Mouse (Mus musculus): ENCODE results near the gene Cd79b. TPM values are rescaled to one million over a fixed set of nuclear protein-coding genes. Genes with fewer than 3 reads are reported as not detected.
A peak's percentile ranks its signal among the peaks of the same experiment; 100 is the strongest.

The Cd79b gene
- 0.79 and 0.95 TPM in 2 replicates for polyA plus RNA-seq (2014; fragmentation: Nextera tagmentation; extraction: Ambion mirVana)

DNA sequence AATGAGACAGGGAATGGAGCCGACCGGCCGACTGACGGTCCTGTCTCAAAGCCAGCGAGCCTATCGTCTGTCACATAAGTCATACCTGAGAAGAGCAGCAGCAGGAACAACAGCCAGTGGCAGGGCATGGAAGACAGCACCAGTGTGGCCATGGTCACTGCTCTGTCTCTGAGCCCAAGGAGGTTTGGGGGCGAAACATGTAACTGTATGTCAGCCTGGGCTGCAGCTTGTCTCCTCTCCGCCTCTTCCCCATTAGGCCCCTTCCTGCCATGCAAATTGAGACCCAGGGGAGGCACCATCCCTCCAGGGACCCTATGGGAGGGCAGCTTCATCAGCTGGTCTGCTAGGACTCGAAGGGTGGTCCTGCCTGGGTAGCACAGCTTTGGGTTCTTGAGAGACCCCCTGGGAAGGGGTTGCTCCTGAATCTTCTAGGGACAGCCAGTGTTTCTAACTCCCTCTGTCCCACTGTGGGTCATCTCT is at the start of gene Cd79b:
Gene Cd79b (minus strand): TSS at position 430 of the 480 bp plus-strand sequence.
- no peaks in the 10 kb centered on the region for H3K4me1 ChIP-seq (ENCODE audit: control insufficient read depth, insufficient read depth, low read length)
- H3K9ac ChIP-seq (ENCODE audit: low read length): no peak within 1 kb of the TSS
- H3K9me3 ChIP-seq (replicated peaks; ENCODE audit: control insufficient read depth, low read length): no peaks in the 10 kb centered on the region
- no peak within 1 kb of the TSS for H3K4me3 ChIP-seq (ENCODE audit: low read depth, low read length)
- WGBS: 82% methylated on average over 9 of the region's 9 CpGs
- no peak for ATAC-seq
- no peak for DNase-seq (ENCODE audit: low spot score)
- no peaks in the 10 kb centered on the region for H3K27me3 ChIP-seq (replicated peaks; ENCODE audit: control insufficient read depth, insufficient read depth, low read length)
- no peaks in the 10 kb centered on the region for H3K36me3 ChIP-seq (ENCODE audit: control insufficient read depth, insufficient read depth, low read length)
- H3K4me2 ChIP-seq (ENCODE audit: low read length): no peak within 1 kb of the TSS
- no peak within 1 kb of the TSS for H3K27ac ChIP-seq (ENCODE audit: low read depth, low read length)

DNA sequence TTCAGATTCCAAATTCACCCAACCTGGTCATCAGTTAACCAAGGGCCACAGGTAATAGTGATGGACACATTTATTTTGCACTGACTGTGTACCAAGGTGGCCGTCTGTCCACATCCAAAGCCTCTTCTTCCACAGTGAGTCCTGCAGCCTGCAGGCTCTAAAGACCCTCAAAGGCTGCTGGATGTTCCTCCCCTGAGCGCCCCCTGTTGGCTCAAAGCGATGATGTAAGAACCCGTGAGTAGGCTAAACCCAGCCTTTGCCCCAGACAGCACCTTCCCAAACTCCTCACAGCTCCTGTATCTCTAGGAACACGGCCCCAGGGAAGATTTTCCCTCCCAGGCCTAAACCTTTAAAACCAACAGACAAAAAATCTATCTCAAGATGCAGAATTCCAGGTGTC is 44.8 kb upstream of the Cd79b start:
- no peak overlapping the region for H3K4me3 ChIP-seq (ENCODE audit: low read depth, low read length)
- H3K4me1 ChIP-seq (ENCODE audit: control insufficient read depth, insufficient read depth, low read length): no peaks in the 10 kb centered on the region
- no peak overlapping the region for H3K4me2 ChIP-seq (ENCODE audit: low read length)
- H3K9ac ChIP-seq (ENCODE audit: low read length): no peak overlapping the region
- no peak for ATAC-seq
- H3K27ac ChIP-seq (ENCODE audit: low read depth, low read length): no peak overlapping the region
- DNase-seq (ENCODE audit: low spot score): peak; percentile 22
- H3K9me3 ChIP-seq (replicated peaks; ENCODE audit: control insufficient read depth, low read length): no peaks in the 10 kb centered on the region
- no peaks in the 10 kb centered on the region for H3K36me3 ChIP-seq (ENCODE audit: control insufficient read depth, insufficient read depth, low read length)
- 21% methylated on average over 5 of the region's 5 CpGs for WGBS
- no peaks in the 10 kb centered on the region for H3K27me3 ChIP-seq (replicated peaks; ENCODE audit: control insufficient read depth, insufficient read depth, low read length)

DNA sequence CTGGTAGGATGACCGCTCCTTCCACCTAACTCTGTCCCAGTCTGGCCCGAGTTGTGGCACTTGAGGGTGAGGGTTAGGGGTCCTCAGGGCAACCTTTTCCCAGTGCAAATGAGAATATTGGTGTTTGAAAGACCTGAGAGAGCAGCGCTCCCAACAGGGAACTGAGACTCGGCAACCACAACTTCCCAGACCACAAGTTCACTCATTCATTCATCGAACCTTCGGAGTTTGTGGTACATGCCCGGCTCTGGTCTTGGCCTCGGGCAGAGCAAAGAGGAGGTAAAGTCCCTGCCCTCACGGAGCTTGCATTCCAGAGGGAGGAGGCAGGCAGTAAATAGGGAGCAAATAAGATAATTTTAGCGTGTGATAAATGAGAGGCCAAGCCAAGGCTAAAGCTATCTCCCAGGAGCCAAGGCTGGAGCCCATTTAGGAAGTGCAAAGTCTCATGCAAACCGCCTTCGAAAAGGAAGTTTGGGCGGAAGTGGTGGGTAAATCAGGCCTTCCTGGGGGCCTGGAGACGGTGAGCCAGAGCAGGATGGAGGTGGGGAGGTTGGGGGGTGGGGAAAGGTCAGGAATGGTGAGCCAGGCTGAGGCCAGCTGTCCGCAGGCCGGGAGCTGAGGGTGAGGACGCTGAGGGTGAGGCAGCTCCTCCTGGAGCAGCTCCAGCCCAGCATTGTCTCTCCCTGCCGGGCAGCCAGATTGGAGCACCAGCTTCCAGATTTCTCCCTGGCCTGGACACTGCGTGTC is 41.0 kb upstream of the Cd79b start:
- Histone ChIP-seq H3K9me3 (replicated peaks; ENCODE audit: control insufficient read depth, low read length) (no peaks in the 10 kb centered on the region), H3K36me3 (ENCODE audit: control insufficient read depth, insufficient read depth, low read length) (no peaks in the 10 kb centered on the region), H3K9ac (ENCODE audit: low read length) (no peak overlapping the region), H3K4me3 (ENCODE audit: low read depth, low read length) (no peak overlapping the region), H3K4me1 (ENCODE audit: control insufficient read depth, insufficient read depth, low read length) (no peaks in the 10 kb centered on the region), H3K27ac (ENCODE audit: low read depth, low read length) (no peak overlapping the region), H3K27me3 (replicated peaks; ENCODE audit: control insufficient read depth, insufficient read depth, low read length) (no peaks in the 10 kb centered on the region), H3K4me2 (ENCODE audit: low read length) (no peak overlapping the region)
- DNase-seq (ENCODE audit: low spot score) (no peak), ATAC-seq (no peak)
- 79% methylated on average over 19 of the region's 19 CpGs for WGBS

DNA sequence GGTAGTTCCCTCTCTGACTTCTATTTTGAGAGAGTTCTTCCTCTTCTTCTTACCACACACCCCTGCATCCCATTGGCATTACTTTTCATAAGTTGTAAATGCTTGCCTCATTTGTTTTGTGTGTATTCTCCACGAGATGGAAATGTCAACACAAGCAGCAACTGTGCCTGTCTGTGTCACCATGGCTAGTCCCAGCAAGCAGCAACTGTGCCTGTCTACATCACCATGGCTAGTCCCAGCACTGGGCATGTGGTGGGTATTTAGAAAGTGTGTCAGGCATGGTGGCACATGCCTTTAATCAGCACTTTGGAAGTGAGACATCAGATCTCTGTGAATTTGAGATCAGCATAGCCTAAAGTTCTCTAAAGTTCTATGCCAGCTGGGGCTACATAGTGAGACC is 39.6 kb upstream of the Cd79b start:
- Histone ChIP-seq H3K27me3 (replicated peaks; ENCODE audit: control insufficient read depth, insufficient read depth, low read length) (no peaks in the 10 kb centered on the region), H3K4me2 (ENCODE audit: low read length) (no peak overlapping the region), H3K9me3 (replicated peaks; ENCODE audit: control insufficient read depth, low read length) (no peaks in the 10 kb centered on the region), H3K27ac (ENCODE audit: low read depth, low read length) (no peak overlapping the region), H3K4me1 (ENCODE audit: control insufficient read depth, insufficient read depth, low read length) (no peaks in the 10 kb centered on the region), H3K9ac (ENCODE audit: low read length) (no peak overlapping the region), H3K36me3 (ENCODE audit: control insufficient read depth, insufficient read depth, low read length) (no peaks in the 10 kb centered on the region), H3K4me3 (ENCODE audit: low read depth, low read length) (no peak overlapping the region)
- ATAC-seq (no peak), DNase-seq (ENCODE audit: low spot score) (no peak)
- 54% methylated on average over 1 of the region's 1 CpGs for WGBS

DNA sequence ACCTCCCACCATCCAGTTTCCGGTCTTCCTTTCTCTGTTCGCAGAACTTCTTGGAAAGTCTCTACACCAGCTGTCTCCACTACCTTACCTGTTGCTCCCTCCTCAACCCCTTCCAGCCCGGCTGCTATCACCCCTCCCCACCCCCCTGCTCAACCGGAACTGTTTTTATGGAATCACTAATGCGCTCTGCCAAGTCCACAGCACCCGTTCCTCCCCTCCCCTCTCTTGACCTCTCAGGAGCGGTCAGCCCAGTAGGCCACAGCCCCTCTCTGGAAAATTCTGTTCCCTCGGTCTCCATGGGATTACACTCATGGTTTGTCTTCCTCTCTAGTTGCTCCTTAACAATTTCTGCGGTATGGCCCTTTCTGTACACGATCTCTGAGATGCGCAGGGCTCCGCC is 38.6 kb upstream of the Cd79b start, which contains the start of gene Scn4a:
Gene Scn4a (minus strand): TSS at position 101 of the 400 bp plus-strand sequence.
- WGBS: 89% methylated on average over 12 of the region's 12 CpGs
- ATAC-seq (no peak), DNase-seq (ENCODE audit: low spot score) (no peak)
- Histone ChIP-seq H3K9me3 (replicated peaks; ENCODE audit: control insufficient read depth, low read length) (no peaks in the 10 kb centered on the region), H3K27ac (ENCODE audit: low read depth, low read length) (no peak within 1 kb of the TSS), H3K4me3 (ENCODE audit: low read depth, low read length) (no peak within 1 kb of the TSS), H3K4me1 (ENCODE audit: control insufficient read depth, insufficient read depth, low read length) (no peaks in the 10 kb centered on the region), H3K36me3 (ENCODE audit: control insufficient read depth, insufficient read depth, low read length) (no peaks in the 10 kb centered on the region), H3K27me3 (replicated peaks; ENCODE audit: control insufficient read depth, insufficient read depth, low read length) (no peaks in the 10 kb centered on the region), H3K4me2 (ENCODE audit: low read length) (no peak within 1 kb of the TSS), H3K9ac (ENCODE audit: low read length) (no peak within 1 kb of the TSS)

DNA sequence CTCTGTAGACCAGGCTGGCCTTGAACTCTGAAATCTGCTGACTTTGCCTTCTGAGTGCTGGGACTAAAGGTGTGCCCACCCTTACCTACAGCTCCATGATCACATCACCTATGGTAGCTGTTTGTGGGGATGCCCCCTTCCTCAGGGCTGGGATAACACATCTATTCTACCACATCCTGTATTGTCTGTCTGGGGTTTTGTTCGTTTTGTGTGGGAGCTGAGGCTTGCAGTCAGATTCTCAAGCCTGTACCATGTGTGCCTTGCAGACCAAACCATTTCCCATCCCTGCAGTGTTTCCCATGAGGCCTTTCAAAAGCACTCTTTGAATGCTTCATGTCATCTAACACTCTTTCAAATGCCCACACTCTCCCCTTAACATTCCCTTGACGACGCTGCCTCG is 37.4 kb upstream of the Cd79b start:
- H3K4me1 ChIP-seq (ENCODE audit: control insufficient read depth, insufficient read depth, low read length): no peaks in the 10 kb centered on the region
- H3K4me2 ChIP-seq (ENCODE audit: low read length): no peak overlapping the region
- ATAC-seq (no peak), DNase-seq (ENCODE audit: low spot score) (no peak)
- H3K4me3 ChIP-seq (ENCODE audit: low read depth, low read length): no peak overlapping the region
- no peak overlapping the region for H3K27ac ChIP-seq (ENCODE audit: low read depth, low read length)
- no peaks in the 10 kb centered on the region for H3K9me3 ChIP-seq (replicated peaks; ENCODE audit: control insufficient read depth, low read length)
- WGBS: 80% methylated on average over 4 of the region's 4 CpGs
- H3K27me3 ChIP-seq (replicated peaks; ENCODE audit: control insufficient read depth, insufficient read depth, low read length): no peaks in the 10 kb centered on the region
- no peaks in the 10 kb centered on the region for H3K36me3 ChIP-seq (ENCODE audit: control insufficient read depth, insufficient read depth, low read length)
- H3K9ac ChIP-seq (ENCODE audit: low read length): no peak overlapping the region

DNA sequence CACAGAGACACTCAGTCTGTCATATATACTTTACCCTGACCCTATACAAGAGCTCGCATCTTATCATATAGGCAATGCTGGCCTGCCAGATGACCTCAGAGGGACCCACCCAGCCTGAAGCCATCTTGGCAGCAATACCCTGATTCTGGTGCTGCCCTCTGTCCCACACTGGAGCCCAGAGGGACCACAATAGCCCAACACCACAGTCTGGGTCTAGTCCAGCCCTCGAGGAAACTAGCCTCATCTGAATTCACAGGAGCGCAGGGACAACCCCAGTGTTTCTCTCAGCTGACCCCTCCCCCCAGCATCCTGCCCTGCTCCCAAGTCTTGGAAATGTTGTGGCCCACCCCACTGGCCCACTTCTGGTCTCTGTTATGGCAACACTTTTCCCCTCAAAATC is 36.7 kb upstream of the Cd79b start:
- Histone ChIP-seq H3K9ac (ENCODE audit: low read length) (no peak overlapping the region), H3K27ac (ENCODE audit: low read depth, low read length) (no peak overlapping the region), H3K4me1 (ENCODE audit: control insufficient read depth, insufficient read depth, low read length) (no peaks in the 10 kb centered on the region), H3K27me3 (replicated peaks; ENCODE audit: control insufficient read depth, insufficient read depth, low read length) (no peaks in the 10 kb centered on the region), H3K4me2 (ENCODE audit: low read length) (no peak overlapping the region), H3K36me3 (ENCODE audit: control insufficient read depth, insufficient read depth, low read length) (no peaks in the 10 kb centered on the region), H3K4me3 (ENCODE audit: low read depth, low read length) (no peak overlapping the region), H3K9me3 (replicated peaks; ENCODE audit: control insufficient read depth, low read length) (no peaks in the 10 kb centered on the region)
- DNase-seq (ENCODE audit: low spot score) (no peak), ATAC-seq (no peak)
- WGBS: 58% methylated on average over 3 of the region's 3 CpGs

DNA sequence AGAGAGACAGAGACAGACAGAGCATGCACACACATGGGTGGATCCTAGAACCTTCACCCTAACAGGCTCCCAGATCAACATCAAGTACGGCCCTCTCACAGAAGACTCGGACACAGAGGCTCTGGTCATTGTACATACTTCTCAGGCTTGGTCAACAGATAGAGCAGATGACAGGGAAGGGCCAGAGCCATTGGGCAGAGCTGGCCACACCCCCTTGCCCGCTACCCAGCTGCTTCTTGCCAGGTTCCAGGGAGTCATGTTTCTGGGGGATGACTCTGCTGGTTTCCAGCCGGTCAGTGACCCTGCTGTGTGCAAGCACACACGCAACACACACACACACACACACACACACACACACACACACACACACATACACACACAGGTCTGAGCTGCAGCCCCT is 36.3 kb upstream of the Cd79b start:
- Histone ChIP-seq H3K4me3 (ENCODE audit: low read depth, low read length) (no peak overlapping the region), H3K27me3 (replicated peaks; ENCODE audit: control insufficient read depth, insufficient read depth, low read length) (no peaks in the 10 kb centered on the region), H3K36me3 (ENCODE audit: control insufficient read depth, insufficient read depth, low read length) (no peaks in the 10 kb centered on the region), H3K4me1 (ENCODE audit: control insufficient read depth, insufficient read depth, low read length) (no peaks in the 10 kb centered on the region), H3K27ac (ENCODE audit: low read depth, low read length) (no peak overlapping the region), H3K4me2 (ENCODE audit: low read length) (no peak overlapping the region), H3K9ac (ENCODE audit: low read length) (no peak overlapping the region), H3K9me3 (replicated peaks; ENCODE audit: control insufficient read depth, low read length) (no peaks in the 10 kb centered on the region)
- 62% methylated on average over 5 of the region's 5 CpGs for WGBS
- ATAC-seq (no peak), DNase-seq (ENCODE audit: low spot score) (no peak)

DNA sequence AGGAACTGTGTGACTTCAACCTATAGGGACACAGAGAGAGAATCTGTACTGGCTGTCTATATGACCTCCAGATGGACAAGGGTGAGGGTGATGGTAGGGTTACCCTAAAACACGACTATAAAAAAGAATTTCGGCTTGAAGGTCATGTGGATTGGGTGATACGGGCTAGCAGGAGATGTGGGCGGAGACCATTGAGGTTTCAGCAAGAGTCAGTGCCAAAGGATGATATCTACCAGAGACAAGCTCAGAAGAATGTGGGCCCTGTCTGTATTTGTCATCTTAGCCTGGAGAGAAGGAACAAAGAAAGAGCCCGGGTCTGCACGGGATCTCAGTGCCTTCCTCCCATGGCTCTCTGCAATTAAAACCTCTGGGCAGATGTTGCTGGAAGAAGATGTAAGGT is 35.2 kb upstream of the Cd79b start:
- H3K36me3 ChIP-seq (ENCODE audit: control insufficient read depth, insufficient read depth, low read length): no peaks in the 10 kb centered on the region
- no peak overlapping the region for H3K4me2 ChIP-seq (ENCODE audit: low read length)
- H3K27me3 ChIP-seq (replicated peaks; ENCODE audit: control insufficient read depth, insufficient read depth, low read length): no peaks in the 10 kb centered on the region
- H3K9ac ChIP-seq (ENCODE audit: low read length): no peak overlapping the region
- no peak overlapping the region for H3K4me3 ChIP-seq (ENCODE audit: low read depth, low read length)
- no peaks in the 10 kb centered on the region for H3K9me3 ChIP-seq (replicated peaks; ENCODE audit: control insufficient read depth, low read length)
- no peaks in the 10 kb centered on the region for H3K4me1 ChIP-seq (ENCODE audit: control insufficient read depth, insufficient read depth, low read length)
- 90% methylated on average over 6 of the region's 6 CpGs for whole genome bisulfite sequencing
- H3K27ac ChIP-seq (ENCODE audit: low read depth, low read length): no peak overlapping the region
- DNase-seq (ENCODE audit: low spot score) (no peak), ATAC-seq (no peak)
